Mouse (Mus musculus): Measurements from ENCODE around the gene Mrpl53.

Gene Mrpl53

DNA sequence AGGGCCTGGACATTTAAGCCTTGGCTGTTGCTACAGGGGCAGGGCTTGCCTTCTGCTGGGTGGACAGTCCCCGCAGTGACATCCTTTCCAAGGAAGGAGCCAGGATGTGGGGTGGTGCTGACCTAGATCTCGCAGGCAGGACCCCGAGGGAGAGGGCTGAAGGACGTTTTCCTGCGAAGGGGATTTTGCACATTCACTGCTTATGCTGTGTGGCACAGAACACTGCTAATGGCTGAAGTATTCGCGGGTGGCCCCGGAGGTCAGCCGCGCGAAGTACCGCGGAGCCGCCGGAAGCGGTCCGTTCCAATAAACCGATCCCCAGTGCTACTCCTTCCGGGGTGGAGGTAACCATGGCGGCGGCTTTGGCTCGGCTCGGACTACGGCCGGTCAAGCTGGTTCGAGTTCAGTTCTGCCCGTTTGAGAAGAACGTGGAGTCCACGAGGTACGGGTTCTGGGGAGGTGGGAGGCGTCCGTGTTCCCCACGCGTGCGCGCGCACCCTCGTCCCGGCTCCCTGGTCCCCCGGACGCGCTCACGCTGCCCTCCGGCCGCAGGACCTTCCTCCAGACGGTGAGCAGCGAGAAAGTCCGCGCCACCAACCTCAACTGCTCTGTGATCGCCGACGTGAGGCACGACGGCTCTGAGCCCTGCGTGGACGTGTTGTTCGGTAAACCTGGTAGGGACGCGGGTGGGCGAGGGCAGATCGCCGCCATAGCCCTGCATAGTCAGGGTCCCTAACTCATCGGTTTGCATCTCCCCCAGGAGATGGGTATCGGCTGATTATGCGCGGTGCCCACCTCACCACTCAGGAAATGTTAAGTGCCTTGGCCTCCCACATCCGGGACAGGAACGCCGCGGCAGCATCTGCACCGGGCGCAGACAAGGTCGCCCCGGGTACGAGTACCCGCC, at the start of gene Mrpl53:
Gene Mrpl53 (plus strand): TSS at position 279 of the 907 bp plus-strand sequence.
- peak; percentile 79 for DNase-seq

DNA sequence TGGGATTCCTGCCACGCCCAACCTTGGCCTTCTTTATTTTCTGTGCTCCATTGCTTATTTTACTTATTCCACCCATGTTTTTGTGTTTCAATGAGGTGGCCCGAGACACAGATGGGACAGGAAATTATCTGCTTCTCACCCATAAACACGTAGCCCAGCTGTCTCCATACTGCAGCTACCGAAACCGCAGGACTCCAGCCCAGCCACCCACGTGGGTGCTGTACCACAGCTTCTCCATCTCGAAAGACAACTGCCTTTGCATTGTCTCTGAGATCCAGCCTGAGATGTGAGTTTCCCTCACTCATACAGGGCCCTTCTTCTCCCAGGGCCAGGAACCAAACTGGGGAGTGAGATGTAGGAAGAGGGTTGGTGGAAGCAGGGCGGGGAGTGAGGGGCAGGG, 42.8 kb upstream of the Mrpl53 start:
- no peak for DNase-seq

DNA sequence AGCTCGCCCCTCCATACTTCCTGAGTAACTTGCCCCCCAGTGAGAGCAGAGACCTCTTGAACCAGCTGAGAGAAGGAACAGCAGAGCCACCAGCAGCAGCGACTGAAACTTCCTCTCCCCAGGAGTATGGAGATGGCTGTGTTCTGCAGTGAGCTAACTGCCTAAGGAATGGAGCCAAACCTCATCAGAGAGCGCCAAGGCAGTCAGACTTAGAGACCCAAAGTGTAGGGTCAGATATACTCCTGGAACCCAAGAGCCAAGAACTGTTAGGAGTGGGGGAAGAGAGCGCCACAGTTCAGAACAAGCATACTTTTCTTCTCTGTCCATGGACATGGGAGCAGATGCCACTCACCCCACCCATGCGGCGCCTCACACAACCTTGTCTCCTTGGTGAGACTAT, 42.4 kb upstream of the Mrpl53 start:
- DNase-seq: no peak

DNA sequence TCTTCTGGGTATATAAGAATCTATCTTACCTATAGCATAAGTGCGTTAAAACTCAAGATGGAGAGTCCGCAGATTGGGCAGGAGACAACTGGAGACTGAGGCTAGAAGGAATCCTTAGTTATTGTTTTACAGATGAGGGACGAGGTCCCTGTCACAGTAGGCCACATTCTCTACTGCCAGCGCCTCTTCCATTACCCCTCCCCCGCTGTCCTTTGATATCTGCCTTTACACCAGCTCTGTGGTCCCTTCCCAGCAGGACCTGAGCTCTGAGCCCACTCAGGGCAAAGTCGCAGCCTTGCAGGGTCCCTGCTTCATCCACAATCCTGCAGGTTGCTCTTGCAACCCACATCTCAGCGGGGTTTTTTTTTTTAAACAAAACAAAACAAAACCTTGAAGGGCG, 40.6 kb upstream of the Mrpl53 start:
- no peak for DNase-seq

GRCm38 (mm10) chr6:83068706-83069487, 39.9 kb upstream of the Mrpl53 start:
- no peak for DNase-seq

- DNase-seq: no peak
These were observed 39.2 kb upstream of the Mrpl53 start for GRCm38 (mm10) chr6:83069488-83070246.

GRCm38 (mm10) chr6:83070247-83070310, 38.8 kb upstream of the Mrpl53 start, which contains the start of gene Tlx2:
Gene Tlx2, minus strand, starts transcription at chr6:83070293.
- DNase-seq: no peak

DNA sequence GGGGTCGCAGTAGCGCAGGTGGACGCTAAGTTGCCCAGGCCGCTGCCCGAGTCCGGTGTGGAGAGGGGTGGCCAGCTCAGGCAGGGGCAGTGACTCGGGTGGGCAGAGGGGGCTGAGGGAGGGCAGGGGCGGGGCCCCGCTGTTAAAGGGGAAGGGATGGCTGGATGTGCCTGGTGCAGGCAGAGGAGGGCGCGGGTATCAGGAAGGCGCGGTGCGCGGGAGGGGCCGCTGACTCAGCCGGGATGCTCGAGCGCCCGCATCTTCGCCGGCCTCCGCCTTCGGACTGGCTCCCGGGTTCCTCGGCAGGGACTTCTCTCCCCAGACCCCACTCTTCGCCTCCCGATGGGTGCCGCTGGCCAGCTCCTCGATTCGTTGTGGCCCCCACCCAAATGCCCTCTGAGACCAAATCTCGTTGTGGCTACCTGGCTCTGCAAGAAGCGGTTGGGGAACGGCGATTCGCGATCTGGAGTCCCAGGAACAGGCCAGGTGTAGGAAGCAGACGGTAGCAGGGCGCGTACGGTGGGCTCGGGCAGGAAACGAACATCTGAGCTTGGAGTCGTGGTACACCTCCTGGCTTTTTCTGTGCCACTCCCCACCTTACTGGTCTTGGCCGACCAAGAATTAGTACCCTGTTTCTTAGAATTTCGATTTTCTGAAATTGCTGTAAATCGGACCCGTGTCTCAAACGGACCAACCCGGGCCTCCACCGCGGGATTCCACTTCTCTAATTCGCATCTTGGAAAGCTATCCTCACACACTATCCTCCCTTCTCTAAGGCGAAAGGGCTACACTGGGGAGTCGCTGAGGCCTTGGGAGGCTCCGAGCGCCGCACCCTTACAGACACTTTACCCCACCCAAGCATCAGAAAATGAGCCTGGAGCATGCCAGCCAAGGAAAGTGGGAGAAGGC, 38.3 kb upstream of the Mrpl53 start:
- DNase-seq: no peak

GRCm38 (mm10) chr6:83071220-83071619, 37.6 kb upstream of the Mrpl53 start:
- no peak for DNase-seq

DNA sequence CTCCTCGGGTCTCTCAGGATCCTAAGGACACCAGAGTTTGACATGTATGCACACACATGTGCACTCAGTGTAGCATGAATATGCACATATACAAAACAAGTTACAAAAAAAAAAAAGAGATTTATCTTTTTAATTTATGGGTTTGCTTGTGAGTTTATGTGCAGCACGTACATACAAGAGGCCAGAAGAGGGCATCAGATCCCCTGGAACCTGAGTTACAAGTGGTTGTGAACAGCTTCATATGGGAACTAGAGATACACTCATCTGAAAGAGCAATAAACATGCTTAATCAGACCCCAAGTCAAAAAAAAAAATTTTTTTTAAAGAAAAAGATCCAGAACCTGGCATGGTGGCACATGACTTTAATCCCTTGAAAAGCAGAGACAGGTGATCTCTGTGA, 33.9 kb upstream of the Mrpl53 start:
- no peak for DNase-seq

DNA sequence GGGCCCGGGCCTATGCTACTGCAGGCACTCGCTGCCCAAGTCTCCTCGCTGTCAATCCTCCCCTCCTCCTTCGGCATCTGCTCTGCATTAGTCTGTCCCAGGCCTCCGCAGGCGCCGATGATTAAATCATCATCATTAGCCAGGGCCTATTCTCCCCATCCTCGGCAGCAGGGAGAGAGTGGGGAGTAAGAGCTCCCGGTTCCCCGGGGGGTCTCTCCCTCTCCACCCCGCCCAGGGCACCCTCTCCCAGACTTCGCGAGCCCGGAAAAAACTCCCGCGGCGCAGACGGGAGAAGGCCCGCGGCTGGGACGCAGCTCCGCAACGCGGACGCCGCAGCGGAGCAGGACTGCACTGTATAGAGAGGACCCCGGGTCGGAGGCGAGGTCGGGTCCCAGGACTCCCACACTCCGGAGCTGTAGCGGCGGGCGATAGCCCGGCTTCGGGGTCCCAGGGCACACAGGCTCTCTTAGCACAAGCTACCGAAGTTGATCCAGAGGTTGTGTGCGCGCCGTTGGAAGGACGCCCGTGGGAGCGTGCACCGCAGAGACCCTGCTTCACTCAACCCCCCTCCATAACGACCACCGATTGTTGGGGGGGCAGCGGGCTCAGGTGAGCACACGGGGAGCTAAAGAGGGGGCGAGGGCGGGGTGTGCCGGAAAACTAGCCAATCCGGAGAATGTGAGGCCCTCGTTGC, 31.1 kb upstream of the Mrpl53 start, which contains the start of gene Pcgf1:
Gene Pcgf1 (plus strand): TSS at position 240 of the 694 bp plus-strand sequence.
- DNase-seq: no peak

- DNase-seq: peak; percentile 99
These were observed 30.4 kb upstream of the Mrpl53 start for GRCm38 (mm10) chr6:83078324-83078858.

DNA sequence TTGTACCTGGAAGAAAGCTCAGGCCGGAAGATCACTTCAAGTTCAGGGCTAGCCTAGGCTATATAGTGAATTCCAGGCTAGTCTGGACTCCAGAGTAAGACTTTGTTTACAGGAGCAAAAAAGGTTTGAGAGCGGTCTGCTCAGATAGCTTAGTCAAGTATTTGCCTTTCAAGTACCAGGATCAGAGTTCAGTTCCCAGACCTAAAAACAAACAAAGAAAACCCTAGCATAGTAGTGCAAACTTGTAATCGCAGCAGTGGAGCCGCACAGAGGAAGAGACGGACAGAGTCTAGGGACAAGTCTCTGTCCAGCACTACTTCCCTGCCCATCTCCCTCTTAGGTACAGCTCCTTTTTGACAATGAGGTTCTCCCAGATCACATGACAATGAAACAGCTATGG, 28.6 kb upstream of the Mrpl53 start:
- DNase-seq: no peak

- DNase-seq: no peak
These were observed 25.3 kb upstream of the Mrpl53 start for GRCm38 (mm10) chr6:83083497-83083896.

DNA sequence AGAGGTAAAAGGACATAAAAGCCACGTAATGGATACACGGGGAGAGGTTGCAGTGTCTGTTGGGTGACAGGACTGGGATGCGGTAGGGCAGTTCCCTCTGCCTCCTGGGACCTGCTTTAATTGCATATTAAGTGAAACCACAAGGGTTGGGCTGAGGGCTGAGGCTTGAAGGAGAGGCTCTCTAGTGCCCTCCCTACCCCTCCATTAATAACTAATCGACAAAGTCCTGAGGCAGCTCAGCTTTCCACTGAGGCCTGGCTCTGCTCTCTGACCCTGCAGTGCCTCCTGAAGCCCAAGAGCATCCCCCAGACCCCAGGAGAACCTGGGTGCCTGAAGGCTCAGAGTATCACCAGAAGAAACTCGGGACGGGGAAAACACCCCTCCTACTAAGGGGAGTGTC, 24.4 kb upstream of the Mrpl53 start:
- DNase-seq: no peak

GRCm38 (mm10) chr6:83086121-83087035, 22.5 kb upstream of the Mrpl53 start, which contains the start of gene Lbx2:
Gene Lbx2, plus strand, starts transcription at chr6:83086367.
- no peak for DNase-seq

GRCm38 (mm10) chr6:83087205-83087925, 21.5 kb upstream of the Mrpl53 start:
- no peak for DNase-seq

GRCm38 (mm10) chr6:83087926-83088260, 20.9 kb upstream of the Mrpl53 start:
- DNase-seq: no peak

DNA sequence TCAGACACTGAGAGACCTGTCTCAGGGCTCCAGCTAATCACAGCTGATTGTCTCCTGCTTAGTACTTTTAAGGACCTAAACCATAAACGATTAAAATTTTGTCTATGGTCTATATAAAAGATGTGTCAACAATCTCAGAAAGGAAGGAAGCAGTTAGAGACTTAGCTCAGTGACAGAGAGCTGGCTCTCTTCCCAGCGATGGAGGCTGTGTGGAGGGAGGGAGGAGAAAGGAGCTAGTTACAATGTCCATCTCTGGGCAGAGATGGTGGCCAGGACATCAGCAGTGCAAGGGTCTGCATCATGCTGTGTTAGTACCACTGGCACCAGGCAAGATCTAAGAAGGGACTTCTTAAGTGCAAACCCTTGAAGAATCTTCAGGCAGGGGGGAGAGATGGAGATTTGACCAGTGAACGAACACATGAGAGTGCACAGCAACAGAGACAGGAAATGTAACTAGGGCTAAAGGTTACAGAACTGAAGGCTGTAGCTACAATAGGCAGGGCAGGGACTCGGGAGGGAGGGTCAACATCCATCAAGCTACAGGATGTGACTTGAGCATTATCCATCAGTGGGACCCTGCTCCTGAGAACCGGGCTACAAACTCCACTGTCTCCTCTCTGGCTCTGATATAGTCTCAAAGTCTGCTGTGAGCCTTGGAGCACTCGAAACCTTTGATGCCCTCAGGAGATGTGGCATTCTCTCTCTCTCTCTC, 16.3 kb upstream of the Mrpl53 start:
- DNase-seq: no peak

Measured in kidney, adult 11 months (tissue).